Mouse (Mus musculus) midbrain, embryonic 15.5 days (tissue): ENCODE data around the gene Serpinf2. TPM values are rescaled to one million over a fixed set of nuclear protein-coding genes. Genes with fewer than 3 reads are reported as not detected.

Experiments used
- ATAC-seq: fragments of 200-750 bp; cut with Nextera tagmentation; replicated peaks from 2 replicates; pipeline ENCODE4 v1.8.0; 2017; ENCODE audit warnings: moderate TSS enrichment
- H3K27ac ChIP-seq: fragments of 300-500 bp; sonication (generic); 2 replicates; pipeline ENCODE4 v1.5.1; 2015; ENCODE audit warnings: mild to moderate bottlenecking, inconsistent platforms
- H3K27me3 ChIP-seq: fragments of 300-500 bp; sonication (generic); replicated peaks from 2 replicates; pipeline ENCODE4 v1.6.1; 2015; ENCODE audit warnings: inconsistent platforms
- H3K36me3 ChIP-seq: fragments of 300-500 bp; sonication (generic); replicated peaks from 2 replicates; pipeline ENCODE4 v1.6.1; 2015; ENCODE audit warnings: inconsistent platforms
- H3K4me1 ChIP-seq: fragments of 300-500 bp; sonication (generic); 2 replicates; pipeline ENCODE4 v1.6.1; 2015; ENCODE audit warnings: inconsistent platforms
- H3K4me2 ChIP-seq: fragments of 300-500 bp; sonication (generic); 2 replicates; pipeline ENCODE4 v1.6.1; 2015; ENCODE audit warnings: inconsistent platforms, mild to moderate bottlenecking, moderate library complexity
- H3K4me3 ChIP-seq: fragments of 300-500 bp; sonication (generic); 2 replicates; pipeline ENCODE4 v1.5.1; 2015; ENCODE audit warnings: mild to moderate bottlenecking, inconsistent platforms
- H3K9ac ChIP-seq: fragments of 300-500 bp; sonication (generic); 2 replicates; pipeline ENCODE4 v1.6.1; 2015; ENCODE audit warnings: mild to moderate bottlenecking, inconsistent platforms
- H3K9me3 ChIP-seq: fragments of 300-500 bp; sonication (generic); 2 replicates; pipeline ENCODE4 v1.6.1; 2016; ENCODE audit warnings: inconsistent platforms
- WGBS: fragments of 180-500 bp; shearing (Covaris S2); methylation state at CpG from one replicate; pipeline ENCODE4 v1.1.7; 2015; ENCODE audit warnings: mixed read lengths; 5-methylcytosine and 5-hydroxymethylcytosine counted together
- polyA plus RNA-seq: library from polyadenylated mRNA; unstranded; fragments of >200 nt; fragmentation: Nextera tagmentation; extraction: Ambion mirVana; gene quantifications from 2 replicates; pipeline ENCODE4 v1.2.1, GENCODE M21; 2015

The Serpinf2 gene
- polyA plus RNA-seq: 0.37 TPM in 1 of 2 replicates, not detected in the other

DNA sequence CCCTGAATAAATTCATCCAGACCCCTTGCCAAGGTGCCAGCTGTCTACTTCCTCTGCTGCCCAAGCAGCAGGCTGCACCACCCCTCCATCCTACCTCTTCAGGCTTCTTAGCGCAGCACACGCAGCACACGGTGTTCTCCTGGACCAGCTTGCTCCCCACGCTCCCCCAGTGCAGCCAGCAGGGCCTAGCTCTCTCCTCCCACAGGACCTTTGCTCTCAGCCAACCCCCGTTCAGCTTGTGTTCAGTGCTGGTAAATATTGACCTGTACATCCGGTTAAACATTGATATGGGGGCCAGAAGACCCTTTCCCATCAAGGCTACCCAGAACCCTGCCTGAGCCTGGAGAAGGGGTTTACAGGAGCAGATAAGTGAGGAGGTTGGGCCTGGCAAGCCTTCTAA lies at the start of gene Serpinf2:
TSS of gene Serpinf2 (minus strand) at position 229 of the 400 bp plus-strand sequence.
- ATAC-seq: no peak
- Histone ChIP-seq H3K36me3 (0 out of 2 replicates have a peak, but pooled peaks cover 5% of the 10 kb centered on the region), H3K27ac (no peak within 1 kb of the TSS), H3K9ac (no peak within 1 kb of the TSS), H3K4me2 (no peak within 1 kb of the TSS), H3K4me3 (no peak within 1 kb of the TSS), H3K9me3 (no peaks in the 10 kb centered on the region), H3K4me1 (no peaks in the 10 kb centered on the region), H3K27me3 (no peaks in the 10 kb centered on the region)
- WGBS: 88% methylated on average over 6 of the region's 6 CpGs

- Histone ChIP-seq H3K4me3 (peak overlapping the region; percentile 52), H3K9me3 (no peaks in the 10 kb centered on the region), H3K27me3 (no peaks in the 10 kb centered on the region), H3K36me3 (peaks cover 30% of the 10 kb centered on the region), H3K4me2 (peak overlapping the region; percentile 74), H3K9ac (peak overlapping the region; percentile 71), H3K4me1 (peaks cover 14% of the 10 kb centered on the region), H3K27ac (no peak overlapping the region)
- 53% methylated on average over 6 of the region's 6 CpGs for WGBS
- no peak for ATAC-seq
Measured at GRCm38 (mm10) chr11:75487496-75487895, 48.1 kb upstream of the Serpinf2 start.

DNA sequence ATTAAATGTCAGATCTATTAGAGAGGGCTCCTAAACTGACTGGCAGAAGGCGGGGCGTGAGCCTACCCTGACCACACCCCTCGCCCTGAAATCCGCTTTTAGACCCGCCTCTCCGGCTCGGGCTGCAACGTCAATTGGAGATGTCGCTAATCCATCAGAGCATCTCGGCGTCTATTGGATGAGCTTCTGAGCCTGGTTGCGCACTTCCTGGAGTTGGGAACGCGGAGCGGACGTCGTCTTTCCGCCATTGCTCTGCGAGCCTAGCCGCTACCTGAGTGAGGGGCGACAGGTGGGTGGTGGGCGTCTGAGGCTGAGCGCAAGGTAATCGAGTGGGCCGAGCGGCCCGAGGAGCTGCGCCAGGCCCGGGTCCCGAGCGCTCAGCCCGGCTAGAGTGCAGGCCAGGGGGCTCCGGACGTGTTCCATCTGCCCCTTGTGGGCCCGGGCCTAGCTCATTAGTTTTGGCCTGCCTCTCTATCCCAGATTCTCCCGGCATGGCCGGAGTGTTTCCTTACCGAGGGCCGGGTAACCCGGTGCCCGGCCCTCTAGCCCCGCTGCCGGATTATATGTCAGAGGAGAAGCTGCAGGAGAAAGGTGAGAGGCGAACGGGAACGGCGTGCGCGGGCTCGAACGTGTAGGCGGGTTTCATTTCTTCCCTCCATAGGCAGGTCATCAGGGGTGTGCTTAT lies 47.4 kb upstream of the Serpinf2 start, which contains the start of gene Prpf8:
TSS of gene Prpf8 (plus strand) at position 216 of the 685 bp plus-strand sequence.
- peak within 1 kb of the TSS; percentile 65 for H3K27ac ChIP-seq
- no peaks in the 10 kb centered on the region for H3K27me3 ChIP-seq
- peak within 1 kb of the TSS; percentile 74 for H3K4me2 ChIP-seq
- H3K4me3 ChIP-seq: peak within 1 kb of the TSS; percentile 52
- under 1% methylated on average over 52 of the region's 52 CpGs for WGBS
- peak; percentile 100 for ATAC-seq
- H3K9ac ChIP-seq: peak within 1 kb of the TSS; percentile 71
- peaks cover 14% of the 10 kb centered on the region for H3K4me1 ChIP-seq
- H3K36me3 ChIP-seq: peaks cover 22% of the 10 kb centered on the region
- no peaks in the 10 kb centered on the region for H3K9me3 ChIP-seq

- Histone ChIP-seq H3K4me2 (peak overlapping the region; percentile 45), H3K4me3 (peak overlapping the region; percentile 52), H3K9me3 (no peaks in the 10 kb centered on the region), H3K36me3 (peaks cover 17% of the 10 kb centered on the region), H3K27me3 (no peaks in the 10 kb centered on the region), H3K9ac (no peak overlapping the region), H3K4me1 (peaks cover 14% of the 10 kb centered on the region), H3K27ac (peak overlapping the region; percentile 65; the same call in 1 of the 2 replicates)
- 20% methylated on average over 3 of the region's 3 CpGs for WGBS
- no peak; the same call in 1 of the 2 replicates for ATAC-seq
Measured at GRCm38 (mm10) chr11:75486192-75486591, 46.8 kb upstream of the Serpinf2 start.

GRCm38 (mm10) chr11:75473376-75473775 lies 34.0 kb upstream of the Serpinf2 start:
- H3K4me1 ChIP-seq: no peaks in the 10 kb centered on the region
- WGBS: 59% methylated on average over 7 of the region's 7 CpGs
- no peak overlapping the region for H3K4me2 ChIP-seq
- H3K4me3 ChIP-seq: no peak overlapping the region
- ATAC-seq: no peak
- H3K9ac ChIP-seq: no peak overlapping the region
- no peaks in the 10 kb centered on the region for H3K9me3 ChIP-seq
- H3K27ac ChIP-seq: no peak overlapping the region
- H3K36me3 ChIP-seq: no peaks in the 10 kb centered on the region
- H3K27me3 ChIP-seq: no peaks in the 10 kb centered on the region; the same call in 1 of the 2 replicates

DNA sequence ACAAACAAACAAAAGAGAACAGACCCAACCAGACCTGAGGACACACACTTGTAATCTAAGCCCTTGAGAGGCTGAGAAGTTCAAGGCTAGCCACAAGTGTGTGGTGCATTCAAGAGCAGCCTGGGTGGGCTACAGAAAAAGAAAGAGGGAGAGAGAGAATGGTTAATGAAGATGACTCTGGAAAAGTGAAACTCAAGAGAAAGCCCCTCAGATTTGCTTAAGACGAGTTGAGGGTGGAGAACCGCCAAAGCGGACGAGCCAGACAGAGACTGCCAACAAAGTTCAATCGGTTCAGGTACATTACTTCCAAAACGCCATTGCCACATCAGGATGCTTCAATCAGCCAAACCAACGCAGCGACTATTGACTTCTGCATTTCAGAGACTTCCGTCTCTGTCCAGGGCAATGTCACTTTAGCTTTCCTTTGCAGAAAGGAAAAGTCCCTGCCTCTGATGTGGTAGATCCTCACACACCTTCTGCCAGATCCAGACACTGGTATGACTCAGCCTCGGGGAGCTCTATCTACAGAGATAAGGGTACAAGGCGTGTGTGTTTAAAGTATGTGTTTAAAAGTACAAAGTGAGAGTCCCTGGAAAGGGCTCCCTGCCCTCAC lies 33.2 kb upstream of the Serpinf2 start:
- Histone ChIP-seq H3K27me3 (peaks cover 2% of the 10 kb centered on the region; the same call in 1 of the 2 replicates), H3K9me3 (no peaks in the 10 kb centered on the region), H3K27ac (no peak overlapping the region), H3K9ac (no peak overlapping the region), H3K4me3 (no peak overlapping the region), H3K4me1 (peaks cover 6% of the 10 kb centered on the region; the same call in 1 of the 2 replicates), H3K36me3 (no peaks in the 10 kb centered on the region), H3K4me2 (no peak overlapping the region)
- WGBS: 81% methylated on average over 11 of the region's 11 CpGs
- no peak for ATAC-seq

- H3K36me3 ChIP-seq: peaks cover 3% of the 10 kb centered on the region
- H3K27ac ChIP-seq: no peak overlapping the region
- H3K4me3 ChIP-seq: no peak overlapping the region
- H3K4me1 ChIP-seq: peaks cover 7% of the 10 kb centered on the region; the same call in 1 of the 2 replicates
- H3K9me3 ChIP-seq: no peaks in the 10 kb centered on the region
- 88% methylated on average over 3 of the region's 3 CpGs for WGBS
- H3K9ac ChIP-seq: no peak overlapping the region
- H3K27me3 ChIP-seq: peaks cover 3% of the 10 kb centered on the region; the same call in 1 of the 2 replicates
- H3K4me2 ChIP-seq: no peak overlapping the region
- no peak for ATAC-seq
Measured at GRCm38 (mm10) chr11:75470675-75471074, 31.3 kb upstream of the Serpinf2 start.

GRCm38 (mm10) chr11:75469261-75469660 lies 29.9 kb upstream of the Serpinf2 start:
- H3K27ac ChIP-seq: no peak overlapping the region
- no peak overlapping the region for H3K9ac ChIP-seq
- no peak for ATAC-seq
- H3K36me3 ChIP-seq: peaks cover 12% of the 10 kb centered on the region
- 93% methylated on average over 4 of the region's 4 CpGs for WGBS
- no peak overlapping the region for H3K4me3 ChIP-seq
- peaks cover 3% of the 10 kb centered on the region; the same call in 1 of the 2 replicates for H3K27me3 ChIP-seq
- no peaks in the 10 kb centered on the region for H3K9me3 ChIP-seq
- peaks cover 7% of the 10 kb centered on the region; the same call in 1 of the 2 replicates for H3K4me1 ChIP-seq
- H3K4me2 ChIP-seq: no peak overlapping the region

GRCm38 (mm10) chr11:75468410-75468809 lies 29.0 kb upstream of the Serpinf2 start:
- WGBS: 68% methylated on average over 7 of the region's 7 CpGs
- no peak for ATAC-seq
- Histone ChIP-seq H3K27me3 (peaks cover 3% of the 10 kb centered on the region; the same call in 1 of the 2 replicates), H3K9ac (no peak overlapping the region), H3K4me3 (no peak overlapping the region), H3K9me3 (no peaks in the 10 kb centered on the region), H3K27ac (no peak overlapping the region), H3K36me3 (peaks cover 12% of the 10 kb centered on the region), H3K4me2 (peak overlapping the region; percentile 48), H3K4me1 (peaks cover 7% of the 10 kb centered on the region; the same call in 1 of the 2 replicates)

DNA sequence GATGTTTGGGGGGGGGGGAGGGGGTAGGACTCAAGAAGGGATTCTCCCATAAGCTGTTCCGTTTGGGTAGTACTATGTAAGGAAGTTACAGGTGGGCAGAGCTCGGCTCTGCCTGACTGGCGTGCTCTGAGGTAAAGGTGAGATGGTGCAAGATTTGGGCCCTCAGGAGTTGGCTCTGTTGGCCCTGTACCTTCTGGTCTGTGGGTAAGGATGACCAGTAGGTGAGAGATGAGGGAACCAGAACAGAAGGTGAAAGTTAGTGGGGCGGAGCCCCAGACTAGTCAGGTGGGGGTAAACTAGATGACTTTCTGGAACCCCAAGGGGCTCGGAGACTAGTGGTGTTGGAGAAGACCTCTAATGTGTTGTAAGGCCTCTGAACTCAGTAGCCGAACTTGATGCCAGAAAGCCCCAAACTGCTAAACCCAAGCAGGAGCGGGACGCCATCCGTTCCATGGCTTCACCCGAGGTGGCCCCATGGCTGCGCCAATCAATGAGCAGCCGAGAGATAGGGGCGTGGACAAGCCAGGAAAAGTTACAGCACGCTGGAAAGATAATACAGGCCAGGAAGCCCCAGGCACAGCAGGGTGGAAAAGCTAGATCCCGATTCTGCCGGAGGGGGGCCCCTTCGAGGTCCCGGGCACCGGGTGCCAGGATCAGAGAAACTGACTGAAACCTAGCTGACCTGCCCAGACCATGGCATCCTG lies 28.3 kb upstream of the Serpinf2 start:
- H3K9ac ChIP-seq: 0 out of 2 replicates have a peak overlapping the region, but pooled peaks have one; percentile 16
- no peaks in the 10 kb centered on the region for H3K9me3 ChIP-seq
- ATAC-seq: no peak
- H3K4me2 ChIP-seq: peak overlapping the region; percentile 48
- peaks cover 13% of the 10 kb centered on the region for H3K4me1 ChIP-seq
- 15% methylated on average over 19 of the region's 19 CpGs for WGBS
- H3K36me3 ChIP-seq: peaks cover 12% of the 10 kb centered on the region
- peak overlapping the region; percentile 23 for H3K4me3 ChIP-seq
- no peak overlapping the region for H3K27ac ChIP-seq
- H3K27me3 ChIP-seq: peaks cover 7% of the 10 kb centered on the region; the same call in 1 of the 2 replicates

DNA sequence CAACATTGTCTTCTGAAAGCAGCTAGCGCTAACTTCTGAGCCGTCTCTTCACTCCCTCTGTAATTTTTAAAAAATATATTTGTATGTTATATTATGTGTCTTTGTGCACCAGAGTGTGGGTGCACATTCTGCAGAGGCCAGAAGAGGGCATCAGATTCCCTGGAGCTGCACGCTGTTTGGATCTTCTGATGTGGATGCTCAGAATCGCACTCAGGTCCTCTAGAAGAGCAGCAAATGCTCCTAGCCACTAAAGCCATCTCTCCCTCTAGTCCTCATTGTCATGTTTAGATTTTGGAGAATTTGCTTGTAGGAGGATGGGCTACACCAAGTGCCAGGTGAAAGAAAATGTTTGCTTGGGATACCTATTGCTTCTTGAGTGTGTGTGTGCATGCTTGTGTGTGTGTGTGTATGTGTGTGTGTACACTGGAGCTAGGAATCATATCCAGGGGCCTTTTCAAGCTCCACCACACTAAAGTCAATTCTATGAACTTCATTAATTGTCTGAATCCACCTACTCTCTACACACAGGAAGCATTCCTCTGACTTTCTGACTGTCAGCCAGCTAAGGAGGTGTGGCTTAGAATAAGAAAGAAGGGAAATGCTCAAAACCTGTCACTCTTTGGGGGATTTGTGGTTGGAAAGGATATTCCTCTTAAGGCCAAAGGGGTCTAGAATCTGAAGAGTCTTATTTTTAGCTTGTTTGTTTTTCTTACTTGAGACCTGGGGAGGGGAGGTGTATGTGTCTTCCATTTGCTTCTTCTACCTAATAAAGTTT lies 27.5 kb upstream of the Serpinf2 start:
- H3K4me1 ChIP-seq: peaks cover 21% of the 10 kb centered on the region
- no peak overlapping the region for H3K9ac ChIP-seq
- H3K4me2 ChIP-seq: peak overlapping the region; percentile 48; the same call in 1 of the 2 replicates
- no peak for ATAC-seq
- H3K27me3 ChIP-seq: peaks cover 9% of the 10 kb centered on the region; the same call in 1 of the 2 replicates
- H3K36me3 ChIP-seq: peaks cover 12% of the 10 kb centered on the region
- H3K4me3 ChIP-seq: no peak overlapping the region
- H3K27ac ChIP-seq: no peak overlapping the region
- H3K9me3 ChIP-seq: no peaks in the 10 kb centered on the region
- WGBS: 96% methylated on average over 4 of the region's 4 CpGs
